Mouse (Mus musculus) heart, adult 18-20 months (tissue): ENCODE results near the gene Cbx6. TPM values are rescaled to one million over a fixed set of nuclear protein-coding genes. Genes with fewer than 3 reads are reported as not detected.
"Not testable (repeated sequence)": the region's sequence is repeated elsewhere in the genome, so short reads cannot be mapped to it uniquely, and the experiment has no call there.

ENCODE experiments used
- DNase-seq, 2 experiments: peaks; one replicate each; pipeline ENCODE4 v3.0.0; 2021 to 2022; ENCODE audit warnings: mixed read lengths in 1 of 2
- total RNA-seq, 2 experiments: library from RNA; stranded (reverse); gene quantifications; 2 replicates each; pipeline ENCODE4 v1.2.3; 2021

Gene Cbx6
- total RNA-seq, 2 experiments from 2014 or later: 17.2 to 18.2 TPM

- peak; percentile 79 to 89 for DNase-seq
Observed at GRCm38 (mm10) chr15:79830388-79830787, 4.1 kb downstream of the Cbx6 start.

- peak in 1 of 2 experiments; percentile 10 for DNase-seq
Observed at GRCm38 (mm10) chr15:79829431-79829830, 5.1 kb downstream of the Cbx6 start.

- DNase-seq: peak in 1 of 2 experiments; percentile 32
Observed at GRCm38 (mm10) chr15:79828366-79829035, 6.0 kb downstream of the Cbx6 start.

GRCm38 (mm10) chr15:79827778-79828210 is 6.7 kb downstream of the Cbx6 start:
- DNase-seq: no peak

GRCm38 (mm10) chr15:79827061-79827777 is 7.3 kb downstream of the Cbx6 start:
- DNase-seq: no peak

GRCm38 (mm10) chr15:79826221-79826935 is 8.1 kb downstream of the Cbx6 start:
- no peak for DNase-seq

- DNase-seq: peak in 1 of 2 experiments; percentile 28
Observed at GRCm38 (mm10) chr15:79825146-79825825, 9.2 kb downstream of the Cbx6 start.

GRCm38 (mm10) chr15:79823588-79824280 is 10.8 kb downstream of the Cbx6 start:
- peak; percentile 79 to 80 for DNase-seq

- DNase-seq: peak in 1 of 2 experiments; percentile 13
Observed at GRCm38 (mm10) chr15:79822265-79823199, 12.0 kb downstream of the Cbx6 start.

GRCm38 (mm10) chr15:79818325-79818724 is 16.2 kb downstream of the Cbx6 start:
- no peak for DNase-seq

GRCm38 (mm10) chr15:79813666-79814258 is 20.7 kb downstream of the Cbx6 start:
- no peak for DNase-seq

- DNase-seq: not testable (repeated sequence)
Observed at GRCm38 (mm10) chr15:79812840-79813239, 21.6 kb downstream of the Cbx6 start.

GRCm38 (mm10) chr15:79810997-79811396 is 23.5 kb downstream of the Cbx6 start:
- no peak for DNase-seq

GRCm38 (mm10) chr15:79810061-79810460 is 24.4 kb downstream of the Cbx6 start:
- no peak for DNase-seq

GRCm38 (mm10) chr15:79808658-79809057 is 25.8 kb downstream of the Cbx6 start:
- no peak for DNase-seq

- DNase-seq: peak in 1 of 2 experiments; percentile 74
Observed at GRCm38 (mm10) chr15:79808114-79808513, 26.4 kb downstream of the Cbx6 start.

- DNase-seq: no peak
Observed at GRCm38 (mm10) chr15:79807050-79807449, 27.4 kb downstream of the Cbx6 start.

GRCm38 (mm10) chr15:79805246-79805645 is 29.2 kb downstream of the Cbx6 start:
- DNase-seq: no peak

GRCm38 (mm10) chr15:79804352-79805071 is 30.0 kb downstream of the Cbx6 start, which contains the start of gene Nptxr:
Gene Nptxr (minus strand): TSS chr15:79804766.
- DNase-seq: peak; percentile 59 to 66
